Mouse (Mus musculus) lung, postnatal 4 days (tissue): ENCODE data around the gene Cd24a.

ENCODE experiments used
- DNase-seq, 2 experiments: peaks; one replicate each; pipeline ENCODE4 v3.0.0; 2021

The Cd24a gene

DNA sequence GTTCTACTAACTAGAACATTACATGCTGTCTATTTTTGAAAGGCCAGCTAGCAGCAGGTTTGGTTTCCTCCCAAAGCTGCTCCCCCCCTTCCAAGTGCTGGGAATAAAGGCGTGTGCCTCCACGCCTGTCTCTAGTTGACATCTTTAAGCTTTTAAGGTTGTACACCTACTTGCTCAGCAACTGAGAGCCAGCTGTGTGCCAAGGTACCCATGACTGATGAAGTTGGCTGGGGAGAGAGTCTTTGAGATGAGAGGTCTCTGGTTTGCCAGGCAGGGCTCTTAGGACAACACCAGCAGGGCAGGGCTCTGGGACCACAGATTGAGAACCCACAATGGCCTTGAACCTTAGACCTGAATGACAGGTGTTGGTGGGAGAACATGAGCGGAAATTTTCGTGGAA, 6.5 kb downstream of the Cd24a start:
- no peak for DNase-seq

GRCm38 (mm10) chr10:43588470-43589177, 10.5 kb downstream of the Cd24a start:
- DNase-seq: no peak

GRCm38 (mm10) chr10:43591477-43591876, 13.4 kb downstream of the Cd24a start:
- no peak for DNase-seq

GRCm38 (mm10) chr10:43593182-43593581, 15.1 kb downstream of the Cd24a start:
- no peak for DNase-seq

DNA sequence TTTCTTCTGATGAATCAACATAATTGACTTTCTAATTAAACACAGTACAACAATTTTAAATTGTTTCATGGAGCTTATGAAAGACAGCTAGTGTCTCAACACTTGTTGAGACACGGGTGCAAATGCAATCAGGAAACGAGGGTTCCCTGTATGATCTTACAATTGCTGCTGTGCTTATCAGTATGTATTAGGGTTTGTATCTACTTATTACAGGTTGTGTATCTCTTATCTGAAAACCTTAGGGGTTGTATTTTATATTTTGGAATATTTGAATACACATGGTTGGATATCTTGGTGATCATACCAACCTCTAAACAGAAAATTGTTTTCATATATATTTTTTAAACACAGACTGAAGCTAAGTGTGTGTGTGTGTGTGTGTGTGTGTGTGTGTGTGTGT, 16.1 kb downstream of the Cd24a start:
- no peak for DNase-seq

DNA sequence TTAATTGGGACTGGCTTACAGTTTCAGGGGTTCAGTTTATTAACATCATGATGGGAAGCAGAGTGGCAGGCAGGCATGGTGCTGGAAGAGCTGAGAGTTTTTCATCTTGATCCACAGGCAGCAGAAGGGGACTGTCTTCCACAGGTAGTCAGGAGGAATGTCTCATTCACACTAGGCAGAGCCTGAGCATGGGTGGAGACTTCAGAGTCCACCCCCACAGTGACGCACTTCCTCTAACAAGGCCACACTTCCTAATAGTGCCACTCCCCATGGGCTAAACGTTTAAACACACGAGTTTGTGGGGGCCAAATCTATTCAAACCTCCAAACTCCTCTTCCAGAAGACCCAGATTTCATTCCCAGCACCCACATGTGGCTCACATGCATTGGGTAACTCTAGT, 16.8 kb downstream of the Cd24a start:
- no peak for DNase-seq

DNA sequence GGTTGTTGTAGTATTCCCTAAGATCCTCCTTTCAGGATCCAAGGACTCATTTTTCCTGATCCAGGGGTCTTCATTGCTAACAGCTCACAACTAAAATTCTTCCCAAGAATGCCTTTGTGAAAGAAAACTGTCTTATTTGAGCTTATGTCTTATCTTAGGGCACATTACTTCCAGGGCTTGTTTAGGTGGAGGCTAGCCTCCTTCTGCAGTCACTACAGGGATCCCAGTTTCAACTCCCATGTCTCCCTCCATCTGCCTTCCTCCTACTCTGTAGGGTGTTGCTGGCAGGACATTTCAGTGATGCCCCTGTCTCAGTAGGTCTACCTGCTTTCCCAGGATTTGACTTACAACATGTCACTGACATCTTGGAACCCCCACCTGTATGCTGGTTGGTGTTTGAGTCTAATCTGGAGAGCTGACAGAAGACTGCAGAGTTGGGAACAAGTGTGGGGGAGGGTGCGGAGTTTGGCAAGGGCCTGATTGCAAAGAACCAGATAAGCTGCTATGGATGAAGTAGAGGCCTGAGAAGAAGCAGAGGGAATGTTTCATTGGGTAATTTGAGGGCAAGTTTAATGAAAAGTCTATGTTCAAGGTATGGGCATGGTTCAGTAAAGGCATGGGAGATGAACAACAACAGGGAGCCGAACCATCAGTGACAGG, 20.1 kb downstream of the Cd24a start:
- DNase-seq: no peak

- no peak for DNase-seq
Measured at GRCm38 (mm10) chr10:43601039-43601438, 23.0 kb downstream of the Cd24a start.

DNA sequence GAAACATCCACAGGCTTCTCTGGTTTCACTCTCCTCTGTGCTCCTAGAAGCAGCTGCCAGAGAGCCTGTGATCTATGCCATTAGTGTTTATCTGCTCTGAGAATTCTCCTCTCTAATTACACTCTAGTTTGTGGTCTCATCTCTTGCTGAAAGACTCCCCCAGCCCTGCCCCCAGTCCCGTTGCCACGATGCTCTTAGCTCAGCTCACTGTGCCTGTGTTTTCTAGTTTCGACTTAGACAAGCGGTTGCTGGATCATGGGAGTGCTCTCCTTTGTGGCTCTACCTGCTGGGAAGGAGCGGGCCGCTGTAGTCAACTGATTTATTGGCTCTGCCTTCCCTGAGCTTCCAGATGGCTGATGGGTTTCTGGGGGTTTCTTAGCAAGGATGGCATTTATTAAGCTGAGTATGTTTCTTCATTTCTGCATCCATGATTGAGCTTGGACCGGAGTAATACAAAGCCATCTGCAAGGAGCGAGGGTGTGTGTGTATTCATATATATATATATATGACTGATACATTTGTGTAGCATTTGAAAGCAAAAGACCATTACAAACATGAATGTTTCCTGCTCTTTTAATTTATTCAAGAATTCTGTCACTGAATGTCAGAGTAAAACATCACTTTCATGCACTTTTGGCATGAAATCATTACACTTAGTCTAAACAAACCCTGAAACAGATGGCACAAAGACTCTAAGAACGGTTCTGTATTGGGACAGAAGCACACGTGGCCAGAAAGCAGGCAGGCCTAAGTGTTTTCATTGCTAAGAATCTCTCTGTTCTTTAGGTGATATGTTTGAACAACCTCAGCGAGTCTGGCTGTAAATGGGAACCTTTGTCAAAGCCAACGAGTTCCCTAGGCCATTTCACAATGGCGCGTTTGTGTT, 23.7 kb downstream of the Cd24a start:
- DNase-seq: no peak

- DNase-seq: no peak
Measured at GRCm38 (mm10) chr10:43603975-43604686, 26.0 kb downstream of the Cd24a start.

DNA sequence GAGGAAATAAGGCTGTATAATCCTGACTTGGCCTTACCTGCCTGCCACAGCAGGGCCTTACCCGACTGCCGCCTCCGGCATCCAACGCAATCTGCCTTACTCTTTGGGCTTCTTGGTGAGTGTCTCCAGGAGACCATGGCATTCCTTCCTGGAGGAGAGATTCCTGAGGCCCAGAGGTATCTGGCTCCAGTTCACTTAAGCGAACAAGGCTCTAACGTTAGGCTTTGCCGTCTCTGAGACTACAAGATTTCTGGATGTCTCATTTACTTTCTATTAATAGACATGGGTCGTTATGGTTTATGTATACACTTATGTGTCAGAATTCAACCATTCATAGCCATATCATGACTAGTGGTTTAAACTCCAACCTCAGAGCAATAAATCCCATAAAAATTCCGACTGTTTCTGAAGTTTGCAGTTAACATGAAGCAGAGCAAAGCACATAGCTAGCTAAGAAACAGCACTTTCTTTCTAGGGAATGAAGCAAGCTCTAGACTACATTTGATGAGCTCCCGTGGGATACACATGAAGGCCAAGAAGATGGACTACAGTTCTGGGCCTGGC, 26.7 kb downstream of the Cd24a start:
- DNase-seq: no peak

DNA sequence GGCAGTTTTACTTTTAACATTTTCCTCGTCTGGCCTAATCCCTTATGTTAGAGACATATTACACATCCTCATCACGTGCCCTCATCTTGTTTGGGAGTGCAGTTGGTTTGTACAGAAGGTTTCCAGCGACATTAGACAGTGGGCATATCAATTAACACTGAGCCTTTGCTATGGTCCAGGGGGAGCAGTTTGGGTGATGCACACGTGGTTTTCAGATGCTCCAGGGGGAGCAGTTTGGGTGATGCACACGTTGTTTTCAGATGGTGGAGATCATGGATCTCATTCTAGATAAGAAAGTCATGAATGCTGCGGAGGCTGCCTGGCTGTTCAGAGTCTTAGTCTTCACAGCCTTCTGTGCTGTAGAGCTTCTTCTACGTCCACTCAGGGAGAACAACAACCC, 27.8 kb downstream of the Cd24a start:
- DNase-seq: no peak

DNA sequence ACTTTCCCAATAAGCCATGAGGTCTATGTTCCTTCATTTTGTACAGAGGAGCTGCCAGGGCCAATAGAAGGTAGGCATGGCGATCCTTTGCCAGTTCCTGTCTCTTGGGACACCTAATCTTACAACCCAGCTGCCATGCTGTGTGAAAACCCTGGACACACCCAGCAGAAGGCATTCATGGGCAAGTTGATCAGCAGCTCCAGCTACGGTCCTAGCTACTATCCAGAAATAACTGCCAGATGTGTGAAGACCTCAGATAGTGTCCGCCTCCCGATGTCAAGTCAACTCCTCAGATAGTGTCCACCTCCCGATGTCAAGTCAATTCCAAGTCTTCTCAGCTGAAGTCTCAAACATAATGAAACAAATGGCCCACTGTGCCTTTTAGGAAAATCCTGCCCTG, 31.4 kb downstream of the Cd24a start:
- no peak for DNase-seq

DNA sequence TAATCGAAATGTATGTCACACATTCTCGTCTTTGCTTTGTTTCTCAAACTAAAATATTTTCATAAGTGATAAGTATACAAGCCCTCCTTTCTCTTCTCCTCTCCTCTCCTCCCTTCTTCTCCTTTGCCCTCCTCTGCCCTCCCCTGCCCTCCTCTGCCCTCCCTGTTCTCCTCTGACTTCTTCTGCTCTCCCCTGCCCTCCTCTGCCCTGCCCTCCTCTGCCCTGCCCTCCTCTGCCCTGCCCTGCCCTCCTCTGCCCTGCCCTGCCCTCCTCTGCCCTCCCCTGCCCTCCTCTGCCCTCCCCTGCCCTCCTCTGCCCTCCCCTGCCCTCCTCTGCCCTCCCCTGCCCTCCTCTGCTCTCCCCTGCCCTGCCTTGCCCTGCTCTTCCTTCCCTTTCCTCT, 31.9 kb downstream of the Cd24a start:
- no peak for DNase-seq

GRCm38 (mm10) chr10:43611081-43611480, 33.0 kb downstream of the Cd24a start:
- no peak for DNase-seq

DNA sequence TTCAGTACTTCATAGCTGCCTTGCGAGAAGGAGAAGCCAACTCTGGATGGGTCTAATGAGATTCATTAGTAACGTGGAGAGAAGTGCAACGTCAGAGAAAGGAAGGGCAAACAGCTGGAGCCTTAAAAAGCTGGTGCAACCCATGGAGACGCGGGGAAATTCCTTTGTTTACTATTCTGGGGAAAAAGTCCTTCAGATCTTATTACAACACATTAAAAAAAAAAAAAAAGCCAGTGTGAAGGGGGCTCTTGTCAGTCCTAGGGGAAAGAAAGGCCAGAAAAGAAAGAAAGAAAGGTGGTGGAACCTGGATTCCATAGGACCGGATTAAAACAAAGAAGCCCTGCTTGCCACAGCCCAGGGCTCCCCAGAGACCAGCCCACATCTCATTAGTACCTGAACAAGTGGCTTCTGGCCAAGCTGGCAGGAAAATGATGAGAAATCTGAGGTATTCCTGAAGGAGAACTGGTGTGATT, 41.0 kb downstream of the Cd24a start:
- no peak for DNase-seq

- no peak for DNase-seq
Measured at GRCm38 (mm10) chr10:43619939-43620338, 41.9 kb downstream of the Cd24a start.

GRCm38 (mm10) chr10:43623510-43623909, 45.4 kb downstream of the Cd24a start:
- DNase-seq: no peak

DNA sequence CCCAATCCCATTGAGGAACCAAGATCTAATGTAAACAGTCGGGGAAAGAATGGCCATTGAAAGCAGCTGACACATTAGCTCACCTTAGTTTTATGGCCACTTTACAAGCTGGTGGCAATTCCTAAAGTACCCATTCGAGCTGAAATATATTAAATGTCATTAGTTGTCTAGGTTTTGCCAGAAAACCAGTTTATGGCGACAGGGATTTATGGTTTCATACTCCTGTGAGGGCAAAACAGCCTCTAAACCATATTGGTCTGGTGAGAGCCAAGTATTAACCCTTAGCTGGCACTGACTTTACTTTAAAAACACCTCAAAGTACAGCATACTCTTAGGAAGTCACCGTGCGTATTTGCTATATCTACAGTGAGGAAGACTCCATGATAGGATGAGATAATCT, 46.3 kb downstream of the Cd24a start:
- no peak for DNase-seq

GRCm38 (mm10) chr10:43624791-43625398, 46.8 kb downstream of the Cd24a start:
- DNase-seq: no peak

DNA sequence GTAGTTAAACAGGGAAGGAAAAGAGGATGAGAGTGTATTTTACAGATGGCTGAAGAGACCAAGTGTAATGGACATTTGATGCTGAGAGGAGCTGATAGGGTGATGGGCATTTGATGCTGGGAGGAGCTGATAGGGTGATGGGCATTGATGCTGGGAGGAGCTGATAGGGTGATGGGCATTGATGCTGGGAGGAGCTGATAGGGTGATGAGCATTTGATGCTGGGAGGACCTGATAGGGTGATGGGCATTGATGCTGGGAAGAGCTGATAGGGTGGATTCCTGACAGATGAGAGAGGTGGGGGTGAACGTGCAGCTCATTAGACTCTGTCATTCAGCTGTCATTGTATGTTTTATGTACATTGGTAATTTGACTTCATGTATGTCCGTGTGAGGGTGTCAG, 47.5 kb downstream of the Cd24a start:
- DNase-seq: no peak

- no peak for DNase-seq
Measured at GRCm38 (mm10) chr10:43629216-43629615, 51.1 kb downstream of the Cd24a start.
